Mouse (Mus musculus) urinary bladder, postnatal 14 days (tissue): Measurements from ENCODE around the gene Ddhd1.
"Not testable (repeated sequence)": the region's sequence is repeated elsewhere in the genome, so short reads cannot be mapped to it uniquely, and the experiment has no call there.

ENCODE experiments used
- DNase-seq: peaks from one replicate; pipeline ENCODE4 v3.0.0; 2021; ENCODE audit warnings: low spot score

The Ddhd1 gene

GRCm38 (mm10) chr14:45580923-45581827 is 76.8 kb downstream of the Ddhd1 start:
- not testable (repeated sequence) for DNase-seq

- peak; percentile 74 for DNase-seq
Observed at GRCm38 (mm10) chr14:45566066-45566937, 91.6 kb downstream of the Ddhd1 start.

GRCm38 (mm10) chr14:45565216-45566065 is 92.5 kb downstream of the Ddhd1 start:
- peak; percentile 56 for DNase-seq

- DNase-seq, result peak; percentile 49
Observed at GRCm38 (mm10) chr14:45563577-45563976, 94.4 kb downstream of the Ddhd1 start.

GRCm38 (mm10) chr14:45561681-45562080 is 96.3 kb downstream of the Ddhd1 start:
- peak; percentile 18 for DNase-seq

- DNase-seq, result no peak
Observed at GRCm38 (mm10) chr14:45559018-45559417, 98.9 kb downstream of the Ddhd1 start.

- DNase-seq, result no peak
Observed at GRCm38 (mm10) chr14:45554336-45554735, 103.6 kb downstream of the Ddhd1 start.

GRCm38 (mm10) chr14:45553854-45554253 is 104.1 kb downstream of the Ddhd1 start:
- DNase-seq, result peak; percentile 30

GRCm38 (mm10) chr14:45552431-45552830 is 105.5 kb downstream of the Ddhd1 start:
- no peak for DNase-seq

- peak; percentile 16 for DNase-seq
Observed at GRCm38 (mm10) chr14:45551121-45551768, 106.7 kb downstream of the Ddhd1 start.

GRCm38 (mm10) chr14:45550010-45550647 is 107.8 kb downstream of the Ddhd1 start:
- no peak for DNase-seq

GRCm38 (mm10) chr14:45548118-45548517 is 109.8 kb downstream of the Ddhd1 start:
- DNase-seq, result no peak

GRCm38 (mm10) chr14:45544905-45545304 is 113.0 kb downstream of the Ddhd1 start:
- DNase-seq, result no peak

GRCm38 (mm10) chr14:45544026-45544425 is 113.9 kb downstream of the Ddhd1 start:
- no peak for DNase-seq

- peak; percentile 75 for DNase-seq
Observed at GRCm38 (mm10) chr14:45539659-45540468, 118.1 kb downstream of the Ddhd1 start.
